Mouse (Mus musculus): ENCODE data around the gene Nufip1. TPM values are rescaled to one million over a fixed set of nuclear protein-coding genes. Genes with fewer than 3 reads are reported as not detected.
"Not testable (repeated sequence)": the region's sequence is repeated elsewhere in the genome, so short reads cannot be mapped to it uniquely, and the experiment has no call there.

The Nufip1 gene
- total RNA-seq, 2 experiments from 2014 or later = 6.3 TPM

DNA sequence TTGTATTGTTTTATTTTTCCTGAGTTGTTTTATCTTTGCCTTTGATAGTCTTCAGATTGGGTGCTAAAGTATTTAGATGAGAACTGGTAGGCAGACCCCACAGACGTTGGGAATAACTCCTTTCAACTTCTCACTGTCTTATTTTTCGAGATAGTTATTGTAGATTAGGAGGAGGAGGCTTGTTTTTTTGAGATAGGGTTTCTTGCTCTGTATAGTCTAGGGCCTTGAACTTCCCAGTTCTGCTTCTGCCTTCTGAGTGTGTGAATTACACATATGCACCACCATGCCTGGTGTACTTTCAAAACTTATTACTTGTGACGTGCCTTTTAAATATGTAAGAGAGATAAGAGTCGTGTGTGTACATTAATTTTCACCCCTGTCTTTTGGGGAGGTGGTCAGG is 17.5 kb downstream of the Nufip1 start:
- no peak for DNase-seq (ENCODE audit: low spot score in 2 of 2)

DNA sequence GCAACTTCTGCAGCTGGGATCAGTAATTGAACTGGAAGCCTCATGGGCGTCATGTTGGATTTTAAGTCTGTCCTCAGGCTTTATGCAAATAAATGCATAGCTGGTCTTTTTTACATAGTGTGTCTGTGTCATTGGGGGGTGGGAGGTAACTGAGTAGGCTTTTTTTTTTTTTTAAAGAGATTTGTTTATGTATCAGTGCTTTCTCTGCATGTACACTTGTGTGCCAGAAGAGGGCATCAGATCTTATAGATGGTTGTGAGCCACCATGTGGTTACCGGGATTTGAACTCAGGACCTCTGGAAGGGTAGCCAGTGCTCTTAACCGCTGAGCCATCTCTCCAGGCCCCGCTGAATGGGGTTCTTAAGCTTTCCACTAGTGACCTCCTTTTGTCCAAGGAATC is 24.3 kb downstream of the Nufip1 start:
- no peak for DNase-seq (ENCODE audit: low spot score in 2 of 2)

DNA sequence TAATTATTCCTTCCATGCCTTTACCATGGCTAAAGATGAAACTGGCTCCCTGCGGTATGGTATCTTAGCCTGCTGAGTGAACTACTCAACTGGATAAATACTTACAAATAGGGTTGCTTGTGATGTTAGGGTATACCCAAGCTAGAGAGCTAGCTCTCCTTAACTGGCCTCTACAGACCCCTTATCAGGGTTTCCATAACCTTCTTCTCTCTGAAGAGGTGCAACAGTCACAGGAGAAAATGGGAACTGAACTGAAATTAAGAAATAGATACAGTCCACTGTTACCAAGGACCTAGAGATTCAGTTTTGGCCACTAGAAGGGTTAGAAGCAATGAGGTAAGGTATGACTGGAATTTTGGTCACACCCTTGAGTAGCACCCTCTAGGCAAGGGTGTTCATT is 34.6 kb downstream of the Nufip1 start:
- no peak for DNase-seq (ENCODE audit: low spot score in 2 of 2)

DNA sequence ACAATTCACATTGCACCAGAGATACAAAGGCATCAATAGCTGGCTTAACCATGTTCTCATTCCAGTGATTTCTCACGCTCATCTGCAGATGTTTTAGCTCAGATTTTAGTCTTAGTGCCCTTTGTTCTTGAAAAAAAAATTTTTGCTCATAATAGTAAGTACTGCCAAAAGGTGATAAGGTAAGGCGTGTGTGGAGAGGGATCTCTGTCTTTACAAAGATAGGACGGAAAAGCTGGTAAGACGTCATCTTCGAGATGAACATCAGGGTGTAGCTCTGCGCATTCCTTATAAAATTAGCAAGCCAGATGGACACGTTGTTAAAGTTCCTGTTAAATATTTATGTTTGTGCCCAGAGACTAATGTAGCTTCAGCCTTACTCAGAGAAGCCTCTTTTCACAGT is 35.2 kb downstream of the Nufip1 start:
- no peak for DNase-seq (ENCODE audit: low spot score in 2 of 2)

DNA sequence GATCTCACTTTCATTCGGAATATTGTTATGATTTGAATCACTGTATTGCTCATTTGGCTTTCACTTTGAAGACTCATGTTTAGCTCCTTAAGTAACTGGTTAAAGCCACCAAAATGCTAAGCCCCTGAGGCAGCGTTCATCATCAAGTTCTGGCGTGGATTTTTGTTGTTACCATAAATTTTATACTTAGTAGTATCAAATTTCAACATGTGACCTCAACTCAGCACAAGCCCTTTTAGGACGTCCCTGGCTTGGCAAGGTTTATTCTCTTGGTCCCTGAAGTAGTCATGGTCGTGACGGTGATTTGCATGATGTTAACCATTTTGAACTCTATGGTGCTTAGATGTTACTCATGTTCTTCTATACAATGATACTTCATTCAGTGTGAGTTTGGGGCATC is 36.4 kb downstream of the Nufip1 start:
- DNase-seq (ENCODE audit: low spot score in 2 of 2) = no peak

DNA sequence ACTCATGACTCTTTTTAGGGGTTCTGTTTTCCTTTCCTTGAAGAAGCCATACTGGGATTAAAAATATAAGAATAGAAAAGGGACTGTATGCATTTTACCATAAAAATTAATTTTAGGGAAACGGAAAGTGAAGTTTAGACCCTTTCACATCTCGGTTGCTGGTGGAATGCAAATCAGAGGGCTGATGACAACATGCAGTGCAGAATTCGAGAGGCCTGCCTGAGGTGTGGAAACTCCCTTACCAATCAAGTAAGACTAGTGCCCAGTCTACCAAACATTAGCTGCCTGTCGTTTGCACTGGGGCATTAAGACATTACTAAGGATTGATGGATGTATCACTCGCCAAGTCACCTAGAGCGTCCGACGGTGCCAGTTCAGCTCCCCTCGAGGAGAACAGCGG is 37.6 kb downstream of the Nufip1 start:
- DNase-seq (ENCODE audit: low spot score in 2 of 2) = no peak

- peak; percentile 27 to 80 for DNase-seq (ENCODE audit: low spot score in 2 of 2)
These were observed 39.0 kb downstream of the Nufip1 start for GRCm38 (mm10) chr14:76149531-76150179.

DNA sequence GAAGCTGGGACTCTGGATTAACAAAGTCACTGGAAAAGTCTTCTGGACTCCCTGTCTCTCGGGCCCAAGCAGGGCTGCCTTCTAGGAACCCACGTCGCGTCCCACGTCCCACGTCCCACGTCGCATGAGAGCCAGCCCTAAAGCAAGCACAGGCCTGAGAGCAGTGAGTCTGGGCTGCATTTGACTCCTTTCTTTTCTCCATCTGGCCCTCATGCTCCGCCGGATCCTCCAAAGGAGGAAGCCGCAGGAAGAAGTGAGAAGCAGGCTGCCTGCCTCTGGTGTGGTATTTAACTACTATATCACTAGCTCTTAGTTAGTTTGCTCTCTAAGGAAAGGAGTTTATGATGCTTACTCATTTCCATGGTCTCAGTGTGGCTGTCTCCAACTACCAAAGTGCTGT is 39.8 kb downstream of the Nufip1 start:
- no peak for DNase-seq (ENCODE audit: low spot score in 2 of 2)

DNA sequence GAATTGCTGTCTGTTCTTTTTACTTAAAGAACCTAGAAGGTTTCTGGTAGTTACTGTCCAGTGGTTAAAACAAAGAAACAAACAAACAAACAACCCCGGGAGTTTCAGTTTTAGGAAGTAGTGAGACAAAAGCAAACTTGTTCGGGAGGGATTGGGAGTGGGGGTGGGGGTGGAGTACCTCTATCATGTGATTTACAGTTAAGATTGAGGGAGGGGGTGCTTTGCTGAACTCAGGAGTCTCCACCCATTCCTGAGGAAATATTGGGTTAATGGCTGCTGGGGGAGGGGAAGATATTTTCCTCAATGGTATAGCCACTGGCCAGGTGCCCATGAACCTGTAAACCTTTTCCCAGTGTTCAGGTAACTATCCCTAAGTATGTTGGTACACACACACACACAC is 40.3 kb downstream of the Nufip1 start:
- no peak for DNase-seq (ENCODE audit: low spot score in 2 of 2)

GRCm38 (mm10) chr14:76151820-76152161 is 41.1 kb downstream of the Nufip1 start:
- DNase-seq (ENCODE audit: low spot score in 2 of 2) = no peak

DNA sequence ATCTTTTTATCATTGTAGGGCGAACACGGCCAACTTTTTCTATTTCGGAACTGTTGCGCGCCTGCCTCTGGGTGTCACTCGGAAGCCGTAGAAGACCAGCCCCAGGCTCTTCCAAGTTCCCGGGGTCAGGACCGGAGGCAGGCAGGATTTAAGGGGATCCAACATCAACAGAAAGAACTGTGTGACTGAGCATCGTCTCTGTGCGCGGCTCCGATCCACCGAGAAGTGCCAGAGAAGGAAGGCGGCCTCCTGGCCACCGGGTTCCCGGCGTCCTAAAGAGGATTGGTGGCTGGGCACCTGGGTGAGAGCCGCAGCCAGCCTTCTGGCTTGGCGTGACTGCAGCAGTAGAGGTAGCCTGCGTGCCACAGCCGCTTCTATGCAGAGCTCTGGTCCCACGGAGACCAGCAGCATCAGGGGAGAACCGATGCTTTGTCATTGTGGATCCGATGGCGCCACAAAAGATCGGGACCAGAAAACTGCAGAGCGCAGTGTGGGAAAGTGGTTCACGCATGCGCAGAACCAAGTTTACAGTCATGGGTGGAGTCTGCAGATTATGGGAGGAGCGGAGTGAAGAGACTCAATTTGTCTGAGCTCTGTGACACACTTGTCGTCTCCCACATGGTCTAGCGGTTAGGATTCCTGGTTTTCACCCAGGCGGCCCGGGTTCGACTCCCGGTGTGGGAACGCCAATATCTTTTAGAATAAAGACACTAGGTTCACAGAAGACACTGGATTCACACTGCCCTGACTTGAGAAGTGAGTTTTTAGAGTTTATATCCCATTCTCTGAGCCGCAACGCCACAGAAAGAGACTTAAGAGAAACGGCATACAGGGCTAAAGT is 41.7 kb downstream of the Nufip1 start:
- peak; percentile 85 to 93 for DNase-seq (ENCODE audit: low spot score in 2 of 2)

- no peak for DNase-seq (ENCODE audit: low spot score in 2 of 2)
These were observed 42.4 kb downstream of the Nufip1 start for GRCm38 (mm10) chr14:76153003-76153675.

DNA sequence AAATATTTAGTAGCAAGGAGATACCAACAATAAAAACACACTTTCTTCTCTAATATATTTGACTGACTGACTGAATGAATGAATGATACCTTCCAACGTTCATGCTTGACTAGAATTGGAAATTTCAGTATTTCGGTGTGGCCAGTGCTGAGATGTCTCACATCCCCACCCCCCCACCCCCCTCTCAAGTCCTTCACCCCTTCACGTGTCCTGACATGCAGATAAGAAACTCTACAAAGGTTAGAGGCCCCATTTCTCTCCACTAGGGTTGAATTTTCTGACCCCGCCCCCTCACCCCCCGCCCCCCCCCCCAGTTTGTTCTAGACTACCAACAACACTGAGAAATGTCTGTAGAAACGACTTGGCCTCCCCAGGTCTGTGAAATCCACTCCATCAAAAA is 43.1 kb downstream of the Nufip1 start:
- DNase-seq (ENCODE audit: low spot score in 2 of 2) = no peak

GRCm38 (mm10) chr14:76158192-76158785 is 47.6 kb downstream of the Nufip1 start:
- no peak for DNase-seq (ENCODE audit: low spot score in 2 of 2)

- DNase-seq (ENCODE audit: low spot score in 2 of 2) = not testable (repeated sequence)
These were observed 49.9 kb downstream of the Nufip1 start for GRCm38 (mm10) chr14:76160580-76160979.

DNA sequence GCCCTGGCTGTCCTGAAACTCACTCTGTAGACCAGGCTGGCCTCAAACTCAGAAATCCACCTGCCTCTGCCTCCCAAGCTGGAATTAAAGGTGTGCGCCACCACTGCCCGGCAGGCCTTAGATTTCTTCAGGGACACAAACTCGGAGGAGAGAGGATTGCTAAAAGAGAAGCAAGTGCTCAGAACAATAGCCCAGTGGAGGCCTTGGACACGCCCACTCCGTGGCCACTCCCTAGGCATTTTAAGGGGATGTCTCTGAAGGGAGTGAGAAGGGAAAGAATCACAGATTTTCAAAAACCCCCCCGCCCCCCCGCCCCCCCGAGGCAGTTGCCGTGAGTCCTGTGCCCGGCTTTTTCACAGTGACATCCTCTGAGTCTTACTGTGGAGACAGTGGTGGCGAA is 53.5 kb downstream of the Nufip1 start:
- DNase-seq (ENCODE audit: low spot score in 2 of 2) = no peak

GRCm38 (mm10) chr14:76164904-76165755 is 54.4 kb downstream of the Nufip1 start:
- DNase-seq (ENCODE audit: low spot score in 2 of 2) = no peak

- DNase-seq (ENCODE audit: low spot score in 2 of 2) = peak in 1 of 2 experiments; percentile 46
These were observed 59.3 kb downstream of the Nufip1 start for GRCm38 (mm10) chr14:76169876-76170466.

DNA sequence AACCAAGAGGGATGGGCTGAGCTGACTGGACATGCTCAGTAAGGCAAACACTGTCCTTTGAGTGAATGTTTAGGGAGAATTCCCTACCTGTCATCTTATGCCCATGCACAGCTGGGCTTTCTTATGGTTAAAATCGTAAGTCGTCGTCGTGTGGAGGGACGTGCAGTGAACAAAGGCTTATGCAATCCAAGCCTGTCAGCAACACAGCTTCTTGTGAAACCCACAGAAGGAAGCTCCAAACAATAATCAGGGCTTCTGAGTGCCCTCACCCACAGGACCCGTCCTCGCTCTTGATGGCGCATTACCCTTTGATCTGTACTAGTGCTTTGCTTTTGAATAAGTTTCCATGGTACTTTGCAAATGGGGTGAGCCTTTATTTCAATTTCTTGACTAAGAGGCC is 60.6 kb downstream of the Nufip1 start:
- DNase-seq (ENCODE audit: low spot score in 2 of 2) = no peak

GRCm38 (mm10) chr14:76174328-76174727 is 63.6 kb downstream of the Nufip1 start:
- DNase-seq (ENCODE audit: low spot score in 2 of 2) = no peak

DNA sequence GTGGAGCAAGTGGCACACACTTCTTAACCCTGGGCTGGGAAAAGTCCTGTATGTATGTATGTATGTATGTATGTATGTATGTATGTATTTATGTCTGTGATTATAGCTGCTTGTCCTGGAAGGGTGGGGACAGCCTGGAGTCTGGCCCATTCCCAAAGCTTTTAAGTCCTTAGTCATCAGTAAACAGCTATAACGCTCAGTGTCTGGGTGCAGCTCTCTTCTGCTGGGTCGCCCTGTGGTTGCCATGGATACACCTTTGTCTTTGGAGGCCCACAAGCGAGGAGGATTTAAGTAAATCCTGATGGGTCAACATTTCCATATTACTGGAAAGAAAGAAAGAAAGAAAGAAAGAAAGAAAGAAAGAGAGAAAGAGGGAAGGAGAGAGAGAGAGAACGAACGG is 65.1 kb downstream of the Nufip1 start:
- no peak for DNase-seq (ENCODE audit: low spot score in 2 of 2)

Measured in gastrocnemius, postnatal 4 days (tissue).